Mouse (Mus musculus) kidney, postnatal 10 days (tissue): ENCODE measurements around the gene Fcrl1.

ENCODE experiments used
- DNase-seq: peaks from one replicate; pipeline ENCODE4 v3.0.0; 2021; ENCODE audit warnings: mixed read lengths

Fcrl1 gene

GRCm38 (mm10) chr3:87411150-87411549, 35.0 kb downstream of the Fcrl1 start:
- DNase-seq = peak; percentile 55

- DNase-seq = no peak
Measured at GRCm38 (mm10) chr3:87420645-87421044, 44.5 kb downstream of the Fcrl1 start.

GRCm38 (mm10) chr3:87422386-87422910, 46.3 kb downstream of the Fcrl1 start:
- DNase-seq = no peak

- no peak for DNase-seq
Measured at GRCm38 (mm10) chr3:87435479-87435878, 59.3 kb downstream of the Fcrl1 start, which contains the start of gene Fcrl5. Gene Fcrl5 (plus strand): TSS chr3:87435773.

GRCm38 (mm10) chr3:87440586-87440985, 64.4 kb downstream of the Fcrl1 start:
- no peak for DNase-seq

- DNase-seq = no peak
Measured at GRCm38 (mm10) chr3:87443968-87444367, 67.8 kb downstream of the Fcrl1 start.
